Mouse (Mus musculus): Measurements from ENCODE around the gene Rab11fip4.

- TF ChIP-seq SMC3 (IDR thresholded peaks at IDR 0.05; ENCODE audit: low read depth, low read length) (no peak), CTCF (conservative IDR thresholded peaks at IDR 0.05 in 1 of 2, IDR thresholded peaks at IDR 0.05 in 1 of 2; ENCODE audit: low read depth in 2 of 2, low read length in 2 of 2) (no peak), TCF12 (IDR thresholded peaks at IDR 0.05; ENCODE audit: low read depth, low read length) (no peak), ZC3H11A (IDR thresholded peaks at IDR 0.05; ENCODE audit: low read depth, low read length) (no peak), EP300 (IDR thresholded peaks at IDR 0.05; ENCODE audit: low read length) (no peak), JUND (conservative IDR thresholded peaks at IDR 0.05; ENCODE audit: low read depth, low read length) (no peak), CHD2 (IDR thresholded peaks at IDR 0.05; ENCODE audit: low read length) (no peak)
Measured at GRCm38 (mm10) chr11:79614880-79615279, 23.9 kb downstream of the Rab11fip4 start.

Measured in CH12.LX (cell line).